Mouse (Mus musculus) myocyte (in vitro differentiated cells): ENCODE measurements around the gene Fam20c. TPM values are rescaled to one million over a fixed set of nuclear protein-coding genes. Genes with fewer than 3 reads are reported as not detected.

Experiments used
- H3K27me3 ChIP-seq: one replicate; pipeline ENCODE4 v1.6.1; 2011; ENCODE audit not compliant: control insufficient read depth, insufficient read depth, insufficient read length
- H3K36me3 ChIP-seq: one replicate; pipeline ENCODE4 v1.6.1; 2011; ENCODE audit not compliant: control insufficient read depth, insufficient read depth
- H3K4me2 ChIP-seq: one replicate; pipeline ENCODE4 v1.6.1; 2011; ENCODE audit warnings: low read depth, control low read depth
- H3K4me3 ChIP-seq: one replicate; pipeline ENCODE4 v1.5.1; 2011; ENCODE audit warnings: mild to moderate bottlenecking, control low read depth, moderate library complexity
- H3K79me2 ChIP-seq: one replicate; pipeline ENCODE4 v1.6.1; 2011; ENCODE audit not compliant: control insufficient read depth, insufficient read depth
- H3ac ChIP-seq: one replicate; pipeline ENCODE4 v1.6.1; 2011; ENCODE audit not compliant: control insufficient read depth, insufficient read length
- CEBPB ChIP-seq: IDR thresholded peaks from 2 replicates; pipeline ENCODE4 v1.6.1; 2011; ENCODE audit warnings: mild to moderate bottlenecking, moderate library complexity; ENCODE audit not compliant: poor library complexity, insufficient read depth, severe bottlenecking
- E2F4 ChIP-seq: IDR thresholded peaks from one replicate; pipeline ENCODE4 v1.6.1; 2011; ENCODE audit warnings: mild to moderate bottlenecking, control low read depth, moderate library complexity; ENCODE audit not compliant: insufficient read depth
- MAX ChIP-seq: IDR thresholded peaks from one replicate; pipeline ENCODE4 v1.6.1; 2011; ENCODE audit warnings: low read depth, mild to moderate bottlenecking, control low read depth
- MYOD1 ChIP-seq, 3 experiments: IDR thresholded peaks; one replicate each; pipeline ENCODE4 v1.6.1; 2011; ENCODE audit warnings: control low read depth in 2 of 3, low read depth in 2 of 3, mild to moderate bottlenecking in 2 of 3, moderate library complexity in 1 of 3; ENCODE audit not compliant: insufficient read length in 2 of 3, control insufficient read depth in 1 of 3
- MYOG ChIP-seq, 3 experiments: IDR thresholded peaks; one replicate each; pipeline ENCODE4 v1.6.1; 2011; ENCODE audit warnings: control low read depth in 2 of 3, low read depth in 2 of 3, mild to moderate bottlenecking in 2 of 3; ENCODE audit not compliant: insufficient read length in 2 of 3, control insufficient read depth in 1 of 3, insufficient read depth in 1 of 3
- POLR2A ChIP-seq: IDR thresholded peaks from one replicate; pipeline ENCODE4 v1.6.1; 2011; ENCODE audit warnings: low read depth, mild to moderate bottlenecking, control low read depth, moderate library complexity; ENCODE audit not compliant: insufficient read length
- POLR2AphosphoS2 ChIP-seq: IDR thresholded peaks from one replicate; pipeline ENCODE4 v1.6.1; 2011; ENCODE audit warnings: low read depth, control low read depth; ENCODE audit not compliant: insufficient read length
- REST ChIP-seq: IDR thresholded peaks from one replicate; pipeline ENCODE4 v1.6.1; 2011; ENCODE audit warnings: mild to moderate bottlenecking, control low read depth, moderate library complexity; ENCODE audit not compliant: insufficient read depth, insufficient read length
- SRF ChIP-seq: IDR thresholded peaks from one replicate; pipeline ENCODE4 v1.6.1; 2011; ENCODE audit warnings: low read depth; ENCODE audit not compliant: control insufficient read depth, insufficient read length
- TCF12 ChIP-seq: IDR thresholded peaks from one replicate; pipeline ENCODE4 v1.6.1; 2011; ENCODE audit warnings: mild to moderate bottlenecking, control low read depth; ENCODE audit not compliant: poor library complexity, insufficient read depth, severe bottlenecking
- TCF3 ChIP-seq: IDR thresholded peaks from one replicate; pipeline ENCODE4 v1.6.1; 2011; ENCODE audit warnings: low read depth, control low read depth; ENCODE audit not compliant: insufficient read length
- USF1 ChIP-seq: IDR thresholded peaks from one replicate; pipeline ENCODE4 v1.6.1; 2011; ENCODE audit warnings: low read depth, mild to moderate bottlenecking, control low read depth, moderate library complexity
- polyA plus RNA-seq: library from polyadenylated mRNA; unstranded; fragments of >200 nt; fragmentation: generic; extraction: Trizol; gene quantifications from one replicate; pipeline ENCODE4 v1.2.1, GENCODE M21; 2012; ENCODE audit warnings: missing spikeins

Fam20c gene
- polyA plus RNA-seq, 1 experiment = 37.5 TPM

GRCm38 (mm10) chr5:138734018-138734417 is 20.3 kb upstream of the Fam20c start:
- no peaks in the 10 kb centered on the region for H3K27me3 ChIP-seq
- no peak overlapping the region for H3K4me2 ChIP-seq
- H3K79me2 ChIP-seq = no peaks in the 10 kb centered on the region
- no peaks in the 10 kb centered on the region for H3K36me3 ChIP-seq
- H3ac ChIP-seq = no peak overlapping the region
- TF ChIP-seq REST = no peak
- no peak for TF ChIP-seq CEBPB
- TF ChIP-seq POLR2A = no peak
- TF ChIP-seq MAX = no peak
- TF ChIP-seq POLR2AphosphoS2 = no peak
- no peak for TF ChIP-seq SRF
- no peak for TF ChIP-seq E2F4
- no peak for TF ChIP-seq TCF3
- TF ChIP-seq MYOG (IDR thresholded peaks at IDR 0.05; ENCODE audit: control insufficient read depth in 1 of 3, insufficient read depth in 1 of 3, insufficient read length in 2 of 3, low read depth in 2 of 3) = no peak
- no peak for TF ChIP-seq TCF12
- TF ChIP-seq MYOD1 (IDR thresholded peaks at IDR 0.05; ENCODE audit: control insufficient read depth in 1 of 3, insufficient read length in 2 of 3, low read depth in 2 of 3) = no peak
- no peak for TF ChIP-seq USF1
- H3K4me3 ChIP-seq = no peak overlapping the region

- Histone ChIP-seq H3K4me3 (no peak overlapping the region), H3ac (no peak overlapping the region), H3K36me3 (no peaks in the 10 kb centered on the region), H3K79me2 (no peaks in the 10 kb centered on the region), H3K4me2 (no peak overlapping the region), H3K27me3 (no peaks in the 10 kb centered on the region)
- TF ChIP-seq E2F4 (no peak), MAX (no peak), POLR2AphosphoS2 (no peak), SRF (no peak), USF1 (no peak), TCF3 (no peak), POLR2A (no peak), REST (no peak), CEBPB (no peak), TCF12 (no peak), MYOG (IDR thresholded peaks at IDR 0.05; ENCODE audit: control insufficient read depth in 1 of 3, insufficient read depth in 1 of 3, insufficient read length in 2 of 3, low read depth in 2 of 3) (no peak), MYOD1 (IDR thresholded peaks at IDR 0.05; ENCODE audit: control insufficient read depth in 1 of 3, insufficient read length in 2 of 3, low read depth in 2 of 3) (no peak)
These were observed 19.0 kb upstream of the Fam20c start for GRCm38 (mm10) chr5:138735201-138735757.

GRCm38 (mm10) chr5:138740150-138740549 is 14.2 kb upstream of the Fam20c start:
- H3K27me3 ChIP-seq = no peaks in the 10 kb centered on the region
- no peak overlapping the region for H3ac ChIP-seq
- H3K4me3 ChIP-seq = no peak overlapping the region
- no peak overlapping the region for H3K4me2 ChIP-seq
- H3K36me3 ChIP-seq = no peaks in the 10 kb centered on the region
- no peaks in the 10 kb centered on the region for H3K79me2 ChIP-seq
- TF ChIP-seq MYOD1 (IDR thresholded peaks at IDR 0.05; ENCODE audit: control insufficient read depth in 1 of 3, insufficient read length in 2 of 3, low read depth in 2 of 3) (no peak), SRF (no peak), REST (no peak), POLR2A (no peak), TCF12 (no peak), MYOG (IDR thresholded peaks at IDR 0.05; ENCODE audit: control insufficient read depth in 1 of 3, insufficient read depth in 1 of 3, insufficient read length in 2 of 3, low read depth in 2 of 3) (no peak), CEBPB (no peak), POLR2AphosphoS2 (no peak), E2F4 (no peak), TCF3 (no peak)

- TF ChIP-seq TCF3 = no peak
- TF ChIP-seq MYOG (IDR thresholded peaks at IDR 0.05; ENCODE audit: control insufficient read depth in 1 of 3, insufficient read depth in 1 of 3, insufficient read length in 2 of 3, low read depth in 2 of 3) = no peak
- TF ChIP-seq REST = no peak
- no peak for TF ChIP-seq MYOD1 (IDR thresholded peaks at IDR 0.05; ENCODE audit: control insufficient read depth in 1 of 3, insufficient read length in 2 of 3, low read depth in 2 of 3)
- no peak for TF ChIP-seq SRF
- no peak for TF ChIP-seq MAX
- no peak for TF ChIP-seq CEBPB
- TF ChIP-seq TCF12 = no peak
- no peak for TF ChIP-seq E2F4
- H3ac ChIP-seq = no peak overlapping the region
- no peaks in the 10 kb centered on the region for H3K79me2 ChIP-seq
- no peaks in the 10 kb centered on the region for H3K27me3 ChIP-seq
- H3K4me2 ChIP-seq = no peak overlapping the region
- no peak overlapping the region for H3K4me3 ChIP-seq
- no peaks in the 10 kb centered on the region for H3K36me3 ChIP-seq
These were observed 12.8 kb upstream of the Fam20c start for GRCm38 (mm10) chr5:138741516-138741915.

GRCm38 (mm10) chr5:138742281-138742680 is 12.0 kb upstream of the Fam20c start:
- Histone ChIP-seq H3K4me2 (no peak overlapping the region), H3ac (no peak overlapping the region), H3K27me3 (no peaks in the 10 kb centered on the region), H3K79me2 (no peaks in the 10 kb centered on the region), H3K36me3 (no peaks in the 10 kb centered on the region), H3K4me3 (no peak overlapping the region)
- TF ChIP-seq USF1 (no peak), MYOG (IDR thresholded peaks at IDR 0.05; ENCODE audit: control insufficient read depth in 1 of 3, insufficient read depth in 1 of 3, insufficient read length in 2 of 3, low read depth in 2 of 3) (no peak), MAX (no peak), SRF (no peak), E2F4 (no peak), MYOD1 (IDR thresholded peaks at IDR 0.05; ENCODE audit: control insufficient read depth in 1 of 3, insufficient read length in 2 of 3, low read depth in 2 of 3) (no peak), TCF3 (no peak), POLR2AphosphoS2 (no peak), POLR2A (no peak), CEBPB (no peak), TCF12 (no peak), REST (no peak)
